In genomic region chr5:9015352-9015751, GRCm38 (mm10) we compare ENCODE assay signal across 16 mouse cellular contexts. TPM values are rescaled to one million over a fixed set of nuclear protein-coding genes. Genes with fewer than 3 reads are reported as not detected.
DNase-seq lines count a peak whose midpoint lies in the region; TF ChIP-seq lines count a peak whose summit lies in the region.
"Had no signal": no experiment of that assay in that cellular context is flagged by ENCODE, and none has a peak within 500 bp of the region (broad histone marks: within the 10 kb centered on the region; RNA-seq: fewer than 3 reads in every experiment).

No protein-coding gene starts in this region.

- peak overlapping the region; percentile 87 for H3K27ac ChIP-seq in gastrocnemius, adult 2 months
- H3K27ac ChIP-seq: embryonic facial prominence, embryonic 15.5 days; hindbrain, embryonic 12.5 days; left cerebral cortex, adult 2 months had no signal

- intact Hi-C loops in gastrocnemius, adult 2 months (cut with DNase I), result no loop called here
- intact Hi-C loops in gastrocnemius, postnatal 36 days (cut with DNase I), result no loop called here

- DNase-seq in gastrocnemius, adult 2 months, result peak; percentile 52
- DNase-seq in gastrocnemius, postnatal 36 days, result no peak
- DNase-seq in right cerebral cortex, adult 2 months (ENCODE audit: low spot score in 2 of 2), result peak; percentile 13 to 16
- no peak for DNase-seq in right cerebral cortex, postnatal 25 days
- peak; percentile 29 to 55 for DNase-seq in natural killer cell, adult 2 months (ENCODE audit: low spot score in 2 of 2)
- no peak for DNase-seq in cerebellum, postnatal 10 days
- DNase-seq in layer of hippocampus, postnatal 25 days (ENCODE audit: extremely low spot score in 1 of 2, low spot score in 1 of 2), result no peak
- DNase-seq in adrenal gland, adult 8-10 months, result no peak
- DNase-seq: adrenal gland, postnatal 36 days; B cell, adult 2 months; cerebellum, adult 9-11 months; lung, postnatal 36 days; retina, postnatal 1 day had no signal

- TF ChIP-seq CTCF in gastrocnemius, adult 2 months (IDR thresholded peaks at IDR 0.05), result peak; percentile 12; the same call in 1 of the 2 replicates

- peak overlapping the region; percentile 19; the same call in 1 of the 2 replicates for H3K4me3 ChIP-seq in gastrocnemius, adult 2 months
- H3K4me3 ChIP-seq: embryonic facial prominence, embryonic 15.5 days; hindbrain, embryonic 12.5 days; left cerebral cortex, adult 2 months had no signal

RNA-seq across cellular contexts. Expression of gene Crot, which starts 18.2 kb away (rescaled TPM):
- 10 to 100 TPM; 17.1 to 36.0 TPM for total RNA-seq in gastrocnemius, adult 2 months (2021)
- total RNA-seq in gastrocnemius, postnatal 36 days (2021), result 10 to 100 TPM; 25.2 to 27.8 TPM
- 10 to 100 TPM; 23.8 to 25.2 TPM for total RNA-seq in layer of hippocampus, postnatal 25 days (2021)
- total RNA-seq in adrenal gland, adult 8-10 months (2022), result 10 to 100 TPM; 32.4 to 45.8 (median 38.9) TPM

Comparison
In these comparisons a context has a peak if more than half of its experiments do, and no peak if none do; other contexts are left out.
1. DNase-seq: peak in gastrocnemius, adult 2 months (single experiment), right cerebral cortex, adult 2 months (2 of 2) and natural killer cell, adult 2 months (2 of 2); none in gastrocnemius, postnatal 36 days (0 of 2), right cerebral cortex, postnatal 25 days (single experiment), cerebellum, postnatal 10 days (0 of 2), layer of hippocampus, postnatal 25 days (0 of 2) and adrenal gland, adult 8-10 months (single experiment).